Mouse (Mus musculus) E14TG2a.4 (cell line): ENCODE measurements around the gene Nav1.
A peak's percentile ranks its signal among the peaks of the same experiment; 100 is the strongest.

Experiments
- H3K27me3 ChIP-seq: 2 replicates; pipeline ENCODE4 v1.6.1; 2014; ENCODE audit warnings: low read length, control low read depth; ENCODE audit not compliant: insufficient read depth
- H3K36me3 ChIP-seq: 2 replicates; pipeline ENCODE4 v1.6.1; 2014; ENCODE audit warnings: low read length, control low read depth; ENCODE audit not compliant: insufficient read depth
- H3K4me1 ChIP-seq: replicated peaks from 2 replicates; pipeline ENCODE4 v1.6.1; 2014; ENCODE audit warnings: low read depth, low read length, control low read depth
- H3K4me3 ChIP-seq: replicated peaks from 2 replicates; pipeline ENCODE4 v1.5.1; 2014; ENCODE audit warnings: mild to moderate bottlenecking, low read length
- H3K9me3 ChIP-seq: 2 replicates; pipeline ENCODE4 v1.6.1; 2014; ENCODE audit warnings: low read length, control low read depth
- CTCF ChIP-seq: conservative IDR thresholded peaks from 2 replicates; pipeline ENCODE4 v1.5.1; 2014; ENCODE audit warnings: low read length
- NANOG ChIP-seq: IDR thresholded peaks from 2 replicates; pipeline ENCODE4 v1.6.1; 2014; ENCODE audit warnings: borderline replicate concordance, low read length, mixed read lengths
- POU5F1 ChIP-seq: IDR thresholded peaks from 2 replicates; pipeline ENCODE4 v1.6.1; 2014; ENCODE audit warnings: low read length, borderline replicate concordance

The Nav1 gene

DNA sequence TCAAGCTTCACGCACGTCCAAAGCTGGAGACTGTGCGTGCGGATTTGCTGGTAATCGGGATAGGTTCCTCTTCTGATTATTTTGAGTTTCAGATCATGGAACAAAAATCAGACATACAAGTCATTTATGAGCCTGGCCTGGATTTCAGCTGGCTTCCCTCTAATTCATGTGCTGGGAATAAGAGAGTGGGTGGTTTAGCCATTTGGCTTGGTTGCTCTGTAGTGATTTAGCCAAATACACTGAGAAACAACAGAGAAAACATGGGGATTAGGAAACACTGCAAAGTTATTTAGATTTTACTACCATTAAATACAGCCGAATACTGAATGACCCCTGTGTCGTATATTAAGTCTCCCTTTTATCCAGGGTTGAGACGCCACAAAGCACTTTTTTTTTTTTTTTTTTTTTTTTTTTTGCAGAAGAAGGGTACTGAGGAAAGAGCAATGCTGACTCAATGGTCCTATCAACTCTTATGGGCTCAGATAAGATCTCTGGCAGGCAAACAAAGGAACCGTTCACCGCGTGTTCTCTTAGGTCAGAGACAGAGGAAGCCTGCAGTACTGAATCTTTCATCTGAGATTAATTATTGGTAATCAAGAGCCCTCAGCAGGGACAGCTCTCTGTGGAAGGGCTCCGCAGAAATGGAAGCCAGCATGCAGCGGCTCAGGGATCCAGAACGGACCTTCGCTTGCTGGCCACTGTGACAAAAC lies 132.1 kb downstream of the Nav1 start:
- H3K9me3 ChIP-seq, result no peaks in the 10 kb centered on the region
- H3K36me3 ChIP-seq, result peaks cover 21% of the 10 kb centered on the region
- peaks cover 47% of the 10 kb centered on the region for H3K4me1 ChIP-seq
- peaks cover 10% of the 10 kb centered on the region; the same call in 1 of the 2 replicates for H3K27me3 ChIP-seq
- no peak for TF ChIP-seq CTCF
- no peak overlapping the region for H3K4me3 ChIP-seq

DNA sequence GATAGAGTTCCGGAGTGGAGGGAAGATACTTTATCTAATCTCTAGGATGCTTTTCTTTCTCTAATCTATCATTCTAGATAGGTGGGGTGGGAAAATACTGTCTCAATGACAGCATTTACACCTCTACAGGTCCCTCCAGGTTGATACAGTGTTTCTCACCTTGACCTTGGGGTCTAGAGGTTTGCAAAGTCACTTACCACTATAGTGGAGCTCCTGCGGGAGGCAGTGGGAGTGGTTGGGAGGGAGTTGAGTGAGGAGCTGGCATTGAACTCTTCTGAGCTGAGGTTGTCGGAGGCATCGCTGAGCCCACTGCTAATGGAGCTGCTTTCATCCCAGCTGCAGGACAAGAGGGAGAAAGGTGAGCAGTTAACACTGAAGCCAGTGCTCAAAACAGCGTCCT lies 134.6 kb downstream of the Nav1 start:
- TF ChIP-seq CTCF (no peak), NANOG (no peak), POU5F1 (no peak)
- Histone ChIP-seq H3K4me3 (no peak overlapping the region), H3K36me3 (peaks cover 31% of the 10 kb centered on the region), H3K4me1 (peaks cover 50% of the 10 kb centered on the region), H3K9me3 (no peaks in the 10 kb centered on the region), H3K27me3 (peaks cover 10% of the 10 kb centered on the region)

DNA sequence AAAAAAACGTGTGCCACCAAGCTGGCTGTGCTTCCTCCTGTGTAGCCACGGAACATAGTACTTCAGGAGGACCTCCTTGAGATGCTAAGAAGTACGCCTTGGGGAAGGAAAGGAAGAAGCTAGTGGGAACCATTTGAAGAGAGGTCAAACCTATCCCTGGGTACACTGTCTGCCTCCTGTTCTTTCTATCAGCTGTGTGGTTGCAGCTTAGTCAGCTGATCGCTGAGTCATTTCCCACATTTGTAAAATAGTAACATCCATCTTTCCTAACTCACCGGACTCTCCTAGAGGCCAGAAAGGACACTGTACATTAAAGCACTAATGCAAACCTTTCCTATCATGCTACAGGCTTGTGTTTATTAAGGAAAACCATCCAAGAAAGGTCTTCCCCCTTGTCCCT lies 135.4 kb downstream of the Nav1 start:
- peaks cover 10% of the 10 kb centered on the region for H3K27me3 ChIP-seq
- H3K36me3 ChIP-seq, result peaks cover 35% of the 10 kb centered on the region
- H3K4me1 ChIP-seq, result peaks cover 58% of the 10 kb centered on the region
- TF ChIP-seq NANOG (no peak), POU5F1 (no peak), CTCF (no peak)
- no peaks in the 10 kb centered on the region for H3K9me3 ChIP-seq
- H3K4me3 ChIP-seq, result 0 out of 2 replicates have a peak overlapping the region, but pooled peaks have one; percentile 5

DNA sequence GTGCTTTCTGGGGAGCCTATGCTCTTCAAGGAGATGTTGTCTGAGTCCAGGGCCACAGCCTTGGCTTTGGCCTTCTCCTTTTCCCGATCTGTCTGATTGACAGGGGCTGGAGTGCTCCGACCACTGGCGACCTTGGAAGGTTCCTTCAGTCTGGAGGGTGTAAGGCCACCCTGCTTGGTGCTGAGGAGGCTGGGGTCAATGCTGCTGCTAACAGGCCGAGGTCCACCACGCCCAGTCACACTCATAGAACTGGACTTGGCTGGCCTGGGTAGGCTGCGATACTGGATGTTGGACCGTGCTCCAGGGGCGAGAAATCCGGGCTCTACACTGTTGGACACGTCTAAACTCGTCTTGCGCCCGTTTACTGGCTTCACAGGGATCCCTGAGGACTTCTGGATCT lies 136.5 kb downstream of the Nav1 start:
- Histone ChIP-seq H3K27me3 (peaks cover 10% of the 10 kb centered on the region), H3K4me3 (no peak overlapping the region), H3K4me1 (peaks cover 70% of the 10 kb centered on the region), H3K36me3 (peaks cover 42% of the 10 kb centered on the region), H3K9me3 (no peaks in the 10 kb centered on the region)
- TF ChIP-seq CTCF (no peak), POU5F1 (no peak), NANOG (no peak)

DNA sequence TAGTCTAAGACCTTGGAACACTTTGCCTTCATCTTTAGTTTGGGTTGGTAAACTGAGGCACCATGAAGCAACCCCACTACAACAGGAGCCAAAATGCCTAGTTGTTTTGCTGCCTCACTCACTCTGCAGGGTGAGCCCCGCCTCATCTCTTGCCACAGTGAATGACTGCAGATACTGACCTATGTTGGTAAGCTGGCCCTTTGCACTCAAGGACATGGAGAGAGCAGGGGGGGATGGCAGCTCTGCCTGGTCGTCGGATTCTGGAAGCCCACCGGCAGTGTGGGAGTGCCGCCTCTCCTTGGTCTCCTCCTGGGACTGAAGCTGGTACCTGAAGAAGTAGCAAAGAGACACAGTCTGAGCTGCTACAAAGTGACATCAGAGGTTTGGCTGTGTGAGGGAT lies 139.6 kb downstream of the Nav1 start:
- H3K27me3 ChIP-seq, result peaks cover 12% of the 10 kb centered on the region
- H3K36me3 ChIP-seq, result peaks cover 73% of the 10 kb centered on the region
- H3K4me3 ChIP-seq, result no peak overlapping the region
- no peaks in the 10 kb centered on the region for H3K9me3 ChIP-seq
- H3K4me1 ChIP-seq, result peaks cover 68% of the 10 kb centered on the region
- no peak for TF ChIP-seq POU5F1
- TF ChIP-seq CTCF, result no peak
- TF ChIP-seq NANOG, result no peak

DNA sequence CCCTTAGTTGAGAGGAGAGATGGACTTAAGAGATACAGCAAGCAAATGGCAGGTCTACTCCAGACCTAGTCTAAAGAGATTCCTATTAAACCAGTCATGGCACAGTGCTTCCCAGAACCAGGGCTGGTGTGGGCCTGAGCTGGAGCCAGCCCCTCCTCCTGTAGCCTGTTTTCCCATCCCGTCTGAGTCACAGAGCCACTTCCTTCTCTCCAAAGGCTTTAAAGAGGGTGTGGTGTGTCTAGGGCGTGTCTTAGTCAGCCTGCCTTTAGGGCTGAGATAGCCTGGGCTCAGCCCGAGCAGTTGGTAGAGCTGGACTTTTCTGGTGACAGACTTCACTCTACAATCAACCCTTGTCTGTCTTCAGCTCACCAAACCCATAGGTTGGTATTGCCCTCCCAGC lies 140.2 kb downstream of the Nav1 start:
- TF ChIP-seq CTCF (no peak), POU5F1 (no peak), NANOG (no peak)
- H3K4me1 ChIP-seq, result peaks cover 65% of the 10 kb centered on the region
- H3K36me3 ChIP-seq, result peaks cover 73% of the 10 kb centered on the region
- H3K9me3 ChIP-seq, result no peaks in the 10 kb centered on the region
- peaks cover 12% of the 10 kb centered on the region for H3K27me3 ChIP-seq
- H3K4me3 ChIP-seq, result no peak overlapping the region

DNA sequence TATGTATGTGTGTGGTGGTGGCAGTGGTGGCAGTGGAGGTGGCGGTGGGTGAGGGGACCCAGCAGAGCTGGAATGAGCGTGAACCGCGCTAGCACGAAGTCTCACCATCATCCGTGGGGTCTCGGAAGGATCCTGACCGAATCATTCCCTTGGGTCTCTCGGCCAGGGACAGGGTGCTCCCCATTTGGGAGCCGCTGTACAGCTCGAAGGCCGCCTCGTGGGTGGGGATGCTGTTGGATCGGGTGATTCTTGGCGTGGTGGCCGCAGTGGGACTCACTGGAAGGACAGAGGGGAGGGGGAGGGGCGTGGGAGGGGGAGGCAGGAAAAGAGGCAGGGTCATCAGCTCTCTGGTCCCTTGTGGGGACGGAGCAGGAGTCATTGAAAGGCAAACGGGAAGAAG lies 141.4 kb downstream of the Nav1 start:
- Histone ChIP-seq H3K36me3 (peaks cover 61% of the 10 kb centered on the region), H3K27me3 (peaks cover 10% of the 10 kb centered on the region), H3K4me3 (peak overlapping the region; percentile 43; the same call in 1 of the 2 replicates), H3K4me1 (peaks cover 60% of the 10 kb centered on the region), H3K9me3 (no peaks in the 10 kb centered on the region)
- no peak for TF ChIP-seq NANOG
- no peak for TF ChIP-seq POU5F1
- TF ChIP-seq CTCF, result no peak

DNA sequence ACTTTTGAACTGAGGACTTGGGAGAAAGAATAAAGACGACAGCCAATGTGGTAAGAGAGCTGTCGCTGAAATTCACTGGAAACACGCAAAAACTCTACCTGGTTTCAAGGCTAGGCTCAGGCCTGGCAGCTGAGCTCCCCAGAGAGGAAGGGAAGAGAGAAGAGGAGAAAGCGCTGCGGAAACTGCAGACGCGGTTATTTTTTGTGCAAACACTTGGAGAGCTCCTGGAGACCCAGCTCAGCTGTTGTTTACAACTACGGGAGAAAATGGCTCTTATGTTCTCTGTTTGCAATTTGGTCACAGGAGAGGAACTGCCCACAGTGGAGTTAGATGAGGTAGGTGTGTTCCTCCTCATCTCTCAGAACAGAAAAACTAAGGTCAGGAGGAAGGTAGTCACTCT lies 144.4 kb downstream of the Nav1 start:
- H3K4me3 ChIP-seq, result no peak overlapping the region
- TF ChIP-seq POU5F1 (no peak), NANOG (no peak), CTCF (no peak)
- peaks cover 50% of the 10 kb centered on the region for H3K4me1 ChIP-seq
- H3K36me3 ChIP-seq, result peaks cover 69% of the 10 kb centered on the region
- peaks cover 2% of the 10 kb centered on the region; the same call in 1 of the 2 replicates for H3K27me3 ChIP-seq
- H3K9me3 ChIP-seq, result no peaks in the 10 kb centered on the region

DNA sequence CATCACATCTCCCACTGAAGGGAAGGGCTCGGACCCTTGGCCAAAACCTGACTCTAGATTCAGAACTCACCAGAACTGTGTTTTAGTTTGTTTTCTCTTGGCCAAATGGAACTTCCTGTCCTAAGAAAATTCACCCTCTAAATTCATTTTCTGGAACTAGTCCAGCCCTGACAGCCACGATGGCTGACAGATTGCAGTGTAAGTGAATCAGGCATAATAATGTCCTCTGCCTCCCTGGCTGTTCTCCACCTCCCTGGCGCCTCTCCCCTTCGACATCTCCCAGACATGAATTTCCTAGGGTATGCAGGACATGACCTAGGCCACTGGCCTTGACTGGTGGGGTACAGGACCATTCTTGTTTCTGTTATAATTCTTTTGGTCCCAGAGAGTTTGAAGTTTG lies 144.8 kb downstream of the Nav1 start:
- Histone ChIP-seq H3K9me3 (no peaks in the 10 kb centered on the region), H3K4me1 (peaks cover 45% of the 10 kb centered on the region), H3K4me3 (no peak overlapping the region), H3K36me3 (peaks cover 68% of the 10 kb centered on the region), H3K27me3 (peaks cover 2% of the 10 kb centered on the region; the same call in 1 of the 2 replicates)
- TF ChIP-seq NANOG (no peak), CTCF (no peak), POU5F1 (no peak)
